Mouse (Mus musculus) cerebellum, postnatal 4 days (tissue): ENCODE results near the gene N4bp3.
"Not testable (repeated sequence)": the region's sequence is repeated elsewhere in the genome, so short reads cannot be mapped to it uniquely, and the experiment has no call there.

Experiments
- DNase-seq, 2 experiments: peaks; one replicate each; pipeline ENCODE4 v3.0.0; 2022; ENCODE audit warnings: low spot score in 2 of 2, mixed read lengths in 1 of 2

The N4bp3 gene

DNA sequence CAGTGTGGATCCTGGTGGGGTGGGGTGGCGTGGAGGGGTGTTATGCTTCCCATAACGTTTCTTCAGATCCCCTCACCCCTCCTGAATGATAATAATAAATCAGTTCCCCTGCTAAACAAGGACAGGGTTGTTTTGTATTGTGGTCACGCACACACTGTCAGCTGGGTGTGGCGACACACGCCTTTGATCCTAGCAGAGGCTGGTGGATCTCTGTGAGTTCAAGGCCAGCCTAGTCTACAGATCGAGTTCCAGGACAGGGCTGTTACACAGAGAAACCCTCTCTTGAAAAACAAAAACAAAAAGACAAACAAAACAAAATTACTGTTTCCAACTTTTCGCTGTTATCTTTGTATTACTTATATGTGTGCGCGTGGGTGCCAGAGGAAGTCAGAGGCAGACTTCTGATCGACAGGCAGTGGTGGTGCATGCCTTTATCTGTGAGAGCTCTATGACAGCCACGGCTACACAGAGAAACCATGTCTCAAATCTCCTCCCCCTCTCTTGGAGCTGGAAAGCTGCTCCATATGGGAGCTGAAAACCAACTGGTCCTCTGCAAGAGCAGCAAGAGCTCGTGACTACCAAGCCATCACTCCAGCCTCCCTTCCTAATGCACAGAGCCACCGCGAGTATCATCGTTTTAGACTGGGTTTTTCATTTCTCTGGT, 20.9 kb downstream of the N4bp3 start:
- DNase-seq: no peak

GRCm38 (mm10) chr11:51627907-51628306, 22.7 kb downstream of the N4bp3 start:
- DNase-seq: no peak

DNA sequence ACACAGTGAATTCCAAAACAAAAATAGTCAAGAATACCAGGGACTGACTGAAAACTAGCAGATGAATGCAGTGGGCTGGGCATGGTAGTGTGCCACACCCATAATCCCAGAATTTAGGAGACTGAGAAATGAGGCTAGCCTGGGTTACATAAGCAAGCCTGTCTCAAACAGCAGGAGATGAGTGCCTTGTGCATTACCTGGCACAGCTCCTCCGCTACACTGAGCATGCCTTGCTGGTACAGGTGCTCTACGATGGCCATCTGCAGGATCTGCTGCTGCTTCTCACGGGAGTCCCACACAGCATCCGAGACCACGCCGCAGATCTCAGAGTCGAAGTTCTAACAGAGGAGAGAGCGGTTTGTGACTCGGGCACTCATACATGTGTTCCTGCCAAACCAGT, 23.2 kb downstream of the N4bp3 start:
- DNase-seq: no peak

DNA sequence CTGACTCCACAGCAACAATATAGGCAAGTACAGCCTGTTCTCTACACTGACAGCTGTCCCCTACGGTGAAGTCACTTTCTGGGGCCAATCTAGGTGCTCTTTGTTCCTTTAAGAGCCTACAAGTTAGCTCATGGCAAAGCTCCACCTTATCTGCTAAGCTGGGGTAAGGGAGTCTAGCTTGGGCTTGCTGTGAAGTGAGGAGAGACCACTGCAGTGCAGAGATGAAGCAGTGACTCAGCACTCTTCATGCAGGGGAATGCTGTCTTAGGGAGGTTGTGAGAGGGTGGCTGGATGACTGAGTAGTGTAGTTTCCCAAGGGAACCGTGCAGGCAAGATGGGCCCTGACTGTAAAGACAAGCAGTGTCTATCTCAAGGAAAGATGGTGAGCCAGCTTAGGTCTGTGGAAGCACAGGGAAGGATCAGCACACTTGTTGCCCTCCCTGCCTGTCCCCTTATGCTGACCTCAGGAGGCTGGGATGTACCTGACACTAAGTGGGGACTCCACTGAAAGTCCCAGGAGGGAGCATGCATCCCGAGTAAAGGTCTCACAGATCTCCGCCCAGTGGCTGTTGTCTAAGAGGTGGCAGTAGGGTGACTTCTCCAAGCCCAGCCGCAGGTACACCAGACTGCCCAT, 25.3 kb downstream of the N4bp3 start:
- no peak for DNase-seq

DNA sequence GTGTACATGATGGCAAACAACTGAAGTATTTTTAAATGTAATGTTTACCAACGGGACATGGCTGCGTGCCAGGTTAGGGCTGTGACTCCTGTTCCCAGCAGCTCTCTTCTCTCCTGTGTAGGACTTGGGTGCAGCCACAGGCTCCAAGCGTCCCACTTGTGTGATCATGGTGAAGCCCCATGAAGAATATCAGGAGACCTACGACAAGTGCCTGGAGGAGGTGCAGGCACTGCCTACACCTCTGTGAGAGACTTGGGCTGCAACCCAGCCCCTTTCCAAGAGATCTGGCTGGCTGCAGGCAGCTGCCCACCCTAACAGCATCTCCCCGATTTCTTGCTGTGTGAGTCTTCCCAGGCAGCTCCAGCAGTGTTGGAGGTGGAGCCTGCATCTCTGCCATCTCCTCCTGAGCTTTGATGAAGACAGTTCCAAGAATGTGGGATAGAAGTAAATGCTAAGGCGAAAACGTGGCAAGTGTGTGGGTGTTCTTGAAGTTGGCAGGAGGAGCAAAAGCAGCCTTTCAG, 27.6 kb downstream of the N4bp3 start:
- no peak for DNase-seq

DNA sequence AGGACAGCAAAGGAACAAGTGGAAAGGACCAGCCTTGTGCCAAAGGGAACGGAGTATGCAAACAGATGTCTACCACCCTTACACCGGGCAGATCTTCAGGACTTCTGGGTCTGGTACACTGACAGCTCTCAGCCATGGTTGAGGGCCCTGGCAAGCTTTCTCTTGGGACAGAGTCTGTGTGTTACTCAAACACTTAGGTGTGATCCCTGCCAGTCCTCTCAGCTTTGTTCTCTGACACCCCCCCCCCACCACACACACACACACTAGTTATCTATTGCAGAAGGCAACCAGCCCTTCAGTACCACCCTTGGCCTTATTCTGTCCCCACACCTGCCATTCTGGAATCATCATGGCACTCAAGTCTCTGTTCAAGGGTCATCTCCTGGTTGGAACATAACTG, 28.9 kb downstream of the N4bp3 start:
- DNase-seq: no peak

DNA sequence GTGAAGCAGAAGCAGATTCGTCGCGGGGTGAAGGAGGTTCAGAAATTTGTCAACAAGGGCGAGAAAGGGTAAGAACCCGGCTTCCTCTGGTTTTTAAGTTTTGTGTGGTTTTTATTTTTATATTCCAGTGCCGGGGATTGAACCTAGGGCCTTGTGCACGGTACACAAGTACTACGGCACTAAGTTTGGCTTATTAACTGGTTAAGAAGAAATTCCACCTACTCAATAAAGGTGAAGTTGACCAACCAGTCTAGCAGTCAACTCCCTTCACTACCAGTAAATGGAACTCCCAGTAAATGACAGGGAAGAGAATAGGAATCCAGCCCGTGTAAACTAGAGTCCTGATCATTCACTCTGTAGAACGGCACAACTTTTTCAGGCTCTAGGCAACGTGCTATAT, 30.6 kb downstream of the N4bp3 start:
- no peak for DNase-seq

- DNase-seq: peak; percentile 80 to 93
Measured at GRCm38 (mm10) chr11:51619409-51620060, 31.1 kb downstream of the N4bp3 start, which contains the start of gene Nhp2. TSS of gene Nhp2 (plus strand) at chr11:51619735.

- no peak for DNase-seq
Measured at GRCm38 (mm10) chr11:51618894-51619408, 31.7 kb downstream of the N4bp3 start.

- DNase-seq: peak in 1 of 2 experiments; percentile 70
Measured at GRCm38 (mm10) chr11:51617693-51618092, 32.9 kb downstream of the N4bp3 start.

DNA sequence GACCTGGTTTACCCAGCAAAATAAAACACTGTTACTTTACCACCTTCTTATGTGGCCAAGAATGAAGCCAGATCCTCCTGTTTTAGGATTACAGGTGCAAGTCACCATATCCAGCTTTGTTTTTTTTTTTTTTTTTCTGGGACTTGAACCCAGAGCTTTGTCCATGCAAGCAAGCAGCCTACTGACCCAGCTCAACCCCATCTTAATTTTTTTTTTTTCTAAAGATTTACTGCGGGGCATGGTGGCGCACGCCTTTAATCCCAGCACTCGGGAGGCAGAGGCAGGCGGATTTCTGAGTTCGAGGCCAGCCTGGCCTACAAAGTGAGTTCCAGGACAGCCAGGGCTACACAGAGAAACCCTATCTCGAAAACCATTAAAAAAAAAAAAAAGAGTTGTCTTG, 34.5 kb downstream of the N4bp3 start:
- DNase-seq: not testable (repeated sequence)

- no peak for DNase-seq
Measured at GRCm38 (mm10) chr11:51615601-51616000, 35.0 kb downstream of the N4bp3 start.

GRCm38 (mm10) chr11:51615129-51615528, 35.5 kb downstream of the N4bp3 start:
- DNase-seq: no peak

GRCm38 (mm10) chr11:51614256-51614655, 36.4 kb downstream of the N4bp3 start:
- no peak for DNase-seq

DNA sequence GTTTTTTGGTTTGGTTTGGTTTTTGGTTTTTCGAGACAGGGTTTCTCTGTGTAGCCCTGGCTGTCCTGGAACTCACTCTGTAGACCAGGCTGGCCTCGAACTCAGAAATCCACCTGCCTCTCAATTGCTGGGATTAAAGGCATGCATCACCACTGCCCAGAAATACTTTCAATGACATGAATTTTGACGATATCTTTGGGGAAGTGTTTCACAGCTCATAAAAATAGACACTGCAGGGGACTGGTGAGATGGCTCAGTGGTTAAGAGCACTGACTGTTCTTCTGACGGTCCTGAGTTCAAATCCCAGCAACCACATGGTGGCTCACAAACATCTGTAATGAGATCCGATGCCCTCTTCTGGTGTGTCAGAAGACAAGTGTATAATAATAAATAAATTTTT, 40.7 kb downstream of the N4bp3 start:
- DNase-seq: not testable (repeated sequence)

DNA sequence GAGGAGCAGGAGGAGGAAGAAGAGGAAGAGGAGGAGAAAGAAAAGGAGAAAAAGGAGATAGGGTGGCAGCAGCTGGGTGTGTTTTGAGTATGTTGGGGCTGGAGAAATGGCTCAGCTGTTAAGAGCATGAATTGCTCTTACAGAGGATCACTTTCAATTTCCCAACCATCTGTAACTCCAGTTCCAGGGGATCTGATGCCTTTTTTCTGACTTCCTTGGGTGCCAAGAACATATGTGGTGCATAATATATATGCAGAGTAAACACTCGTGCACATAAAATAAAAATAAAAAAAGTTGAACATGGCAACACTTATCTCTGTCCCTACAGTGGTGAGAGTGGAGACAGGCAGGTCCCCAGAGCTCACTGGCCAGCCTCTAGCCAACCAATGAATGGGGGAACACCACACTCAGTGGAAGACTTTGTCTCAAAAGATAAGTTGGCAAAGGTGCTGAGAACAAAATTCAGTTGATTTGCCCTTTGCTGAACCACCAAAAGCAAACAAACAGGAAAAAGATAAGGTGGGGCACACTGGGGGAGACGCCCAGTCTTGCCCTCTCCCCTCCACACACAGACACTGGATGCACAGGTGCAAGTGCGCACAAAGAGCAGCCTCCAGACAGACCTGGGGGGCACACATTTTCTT, 41.3 kb downstream of the N4bp3 start:
- no peak for DNase-seq

DNA sequence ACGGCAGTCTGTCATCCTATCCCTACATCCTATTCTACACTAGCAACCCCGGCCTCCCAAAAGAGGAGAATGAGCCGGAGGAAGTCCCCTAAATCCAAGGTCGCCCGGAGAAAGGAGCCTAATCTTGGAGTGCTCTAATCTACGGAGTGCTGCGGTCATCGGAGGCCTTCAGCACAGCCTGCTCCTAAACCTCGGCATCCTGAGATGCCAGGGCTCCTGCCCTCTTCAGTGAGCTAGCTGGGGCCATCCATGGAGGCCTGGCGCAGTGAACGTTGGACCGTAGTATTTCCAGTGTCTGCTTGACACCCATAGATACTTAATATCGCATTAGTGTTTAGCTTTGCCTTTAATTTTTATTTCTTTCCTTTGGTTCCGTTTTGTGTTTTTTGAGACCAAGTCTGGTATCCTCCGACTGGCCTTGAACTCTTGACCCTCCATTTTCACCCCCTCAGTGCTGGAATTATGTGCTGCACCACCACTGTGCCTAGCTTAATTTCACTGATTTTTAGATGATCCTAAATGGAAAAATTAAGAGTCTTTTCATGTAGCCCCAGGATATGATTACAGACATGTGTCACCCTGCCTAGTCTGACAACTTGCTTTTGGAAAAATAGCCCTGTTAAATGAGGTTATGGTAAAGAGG, 43.4 kb downstream of the N4bp3 start:
- no peak for DNase-seq

DNA sequence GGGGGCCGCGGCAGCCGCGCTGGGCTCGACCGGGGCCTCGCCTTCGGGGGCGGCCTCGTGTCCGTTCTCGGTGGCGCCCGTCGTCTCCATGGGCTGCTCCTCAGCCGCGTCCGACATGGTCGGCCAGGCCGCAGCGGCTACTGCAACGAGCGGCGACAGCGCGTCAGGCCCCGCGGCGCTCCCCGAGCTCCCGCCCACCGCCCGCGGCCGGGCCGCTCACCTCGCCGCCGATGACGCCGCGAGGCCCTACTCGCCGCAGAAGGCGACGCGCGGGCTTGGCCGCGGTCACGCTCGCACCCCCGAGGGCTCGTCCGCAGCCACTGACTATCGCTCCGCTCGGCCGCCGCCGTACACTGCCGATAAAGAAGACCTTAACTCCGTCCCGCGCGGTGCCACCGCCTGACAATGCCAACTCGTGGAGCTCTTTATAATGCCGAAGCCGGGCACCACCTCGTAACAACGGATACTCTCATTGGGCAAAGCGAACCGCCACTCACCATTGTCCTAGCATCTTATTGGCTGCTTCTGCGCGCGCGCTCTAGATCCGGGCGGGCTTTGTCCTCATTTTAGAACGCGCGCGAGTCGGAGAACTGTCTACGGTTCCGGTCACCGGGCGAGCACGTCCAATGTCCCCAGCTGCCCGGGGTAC, 44.1 kb downstream of the N4bp3 start, which contains the start of gene Hnrnpab:
TSS of gene Hnrnpab (minus strand) at position 401 of the 649 bp plus-strand sequence.
- DNase-seq: peak; percentile 96 to 97

DNA sequence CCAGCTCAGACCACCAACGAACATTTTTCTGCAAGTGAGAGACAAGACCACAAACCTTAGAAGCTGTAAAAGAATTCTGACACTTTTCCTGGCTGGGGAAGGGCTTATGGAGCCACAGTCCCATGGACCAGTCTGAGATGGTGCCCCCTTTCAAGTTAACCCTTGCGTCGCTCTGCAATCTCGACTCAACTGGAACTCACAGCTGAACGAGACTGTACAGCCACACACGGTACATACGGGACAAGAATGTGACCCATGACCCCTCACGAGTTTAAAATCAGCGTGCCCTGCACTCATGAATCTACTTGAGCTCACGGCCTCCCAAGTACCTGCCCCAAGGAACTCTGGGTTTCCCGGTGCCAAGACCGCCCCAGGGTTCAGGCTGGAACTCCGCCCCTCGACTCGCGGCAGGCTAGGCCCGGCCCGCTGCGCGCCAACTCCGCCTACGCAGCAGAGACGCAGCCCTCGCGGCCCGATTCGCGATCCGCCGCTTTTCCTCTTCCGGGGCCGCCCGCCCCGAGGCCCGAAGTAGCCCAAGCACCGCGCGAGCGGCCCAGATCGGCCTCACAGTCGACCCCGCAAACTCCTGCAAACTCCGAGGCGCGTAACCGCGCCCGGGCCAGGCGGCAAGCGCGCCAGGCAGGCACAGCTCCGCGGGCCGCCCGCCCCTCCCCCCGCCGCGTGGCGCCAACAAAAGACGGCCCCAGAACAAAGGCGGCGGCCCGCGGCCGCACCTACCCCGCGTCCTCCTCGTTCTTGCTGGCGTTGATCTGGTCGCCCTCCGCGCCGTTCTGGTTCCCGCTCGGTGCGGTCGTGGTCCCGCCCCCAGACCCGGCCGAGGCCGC, 44.8 kb downstream of the N4bp3 start:
- DNase-seq: peak; percentile 52 to 78

DNA sequence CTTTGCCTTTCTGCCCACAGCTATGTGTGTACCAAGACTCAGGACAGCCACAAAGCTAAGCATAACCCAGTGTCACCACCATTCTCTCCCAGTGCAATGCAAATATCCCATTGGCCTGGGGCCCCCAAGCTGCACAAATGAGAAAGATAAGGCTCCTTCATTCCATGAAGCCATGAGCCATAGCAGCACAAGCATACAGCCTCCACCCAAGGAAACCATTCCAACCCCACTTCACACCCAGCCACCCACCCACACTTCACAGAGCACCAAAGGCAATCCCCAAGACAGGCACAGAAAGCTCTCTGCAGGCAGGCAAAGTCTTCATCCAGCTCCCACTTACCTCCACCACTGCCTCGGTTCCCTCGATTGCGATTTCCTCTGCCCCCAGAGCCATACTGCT, 48.4 kb downstream of the N4bp3 start:
- DNase-seq: no peak
